Mouse (Mus musculus) hindbrain, embryonic 11.5 days (tissue): Measurements from ENCODE around the gene Pclo. TPM values are rescaled to one million over a fixed set of nuclear protein-coding genes. Genes with fewer than 3 reads are reported as not detected.
"Not testable (repeated sequence)": the region's sequence is repeated elsewhere in the genome, so short reads cannot be mapped to it uniquely, and the experiment has no call there.

ENCODE experiments used
- ATAC-seq: fragments of 200-750 bp; cut with Nextera tagmentation; 2 replicates; pipeline ENCODE4 v1.8.0; 2017; ENCODE audit warnings: mild to moderate bottlenecking, moderate TSS enrichment, moderate library complexity; ENCODE audit not compliant: low FRiP score
- DNase-seq: peaks from one replicate; pipeline ENCODE4 v3.0.0-alpha.2; 2015; ENCODE audit warnings: low spot score
- H3K27ac ChIP-seq: fragments of 300-500 bp; sonication (generic); 2 replicates; pipeline ENCODE4 v1.5.1; 2014; ENCODE audit warnings: mild to moderate bottlenecking, low read depth, low read length
- H3K27me3 ChIP-seq: fragments of 300-500 bp; sonication (generic); 2 replicates; pipeline ENCODE4 v1.6.1; 2014; ENCODE audit warnings: mild to moderate bottlenecking, low read length, moderate library complexity, mixed read lengths; ENCODE audit not compliant: control insufficient read depth, insufficient read depth
- H3K36me3 ChIP-seq: fragments of 300-500 bp; sonication (generic); 2 replicates; pipeline ENCODE4 v1.6.1; 2014; ENCODE audit warnings: mild to moderate bottlenecking, low read length, moderate library complexity, mixed read lengths; ENCODE audit not compliant: control insufficient read depth, insufficient read depth
- H3K4me1 ChIP-seq: fragments of 300-500 bp; sonication (generic); replicated peaks from 2 replicates; pipeline ENCODE4 v1.6.1; 2014; ENCODE audit warnings: low read length, mixed read lengths; ENCODE audit not compliant: control insufficient read depth, insufficient read depth
- H3K4me2 ChIP-seq: fragments of 300-500 bp; sonication (generic); replicated peaks from 2 replicates; pipeline ENCODE4 v1.6.1; 2014; ENCODE audit warnings: mild to moderate bottlenecking, low read depth, low read length
- H3K4me3 ChIP-seq: fragments of 300-500 bp; sonication (generic); 2 replicates; pipeline ENCODE4 v1.5.1; 2014; ENCODE audit warnings: low read depth, low read length
- H3K9ac ChIP-seq: fragments of 300-500 bp; sonication (generic); 2 replicates; pipeline ENCODE4 v1.6.1; 2014; ENCODE audit warnings: low read depth, low read length
- H3K9me3 ChIP-seq: fragments of 300-500 bp; sonication (generic); 2 replicates; pipeline ENCODE4 v1.6.1; 2016; ENCODE audit warnings: low read length; ENCODE audit not compliant: control insufficient read depth
- whole genome bisulfite sequencing: fragments of 180-500 bp; shearing (Covaris S2); extraction: QIAGEN DNeasy Blood & Tissue Kit; methylation state at CpG from one replicate; pipeline ENCODE4 v1.1.7; 2014; 5-methylcytosine and 5-hydroxymethylcytosine counted together
- polyA plus RNA-seq: library from polyadenylated mRNA; unstranded; fragments of >200 nt; fragmentation: Nextera tagmentation; extraction: Ambion mirVana; gene quantifications from 2 replicates; pipeline ENCODE4 v1.2.1, GENCODE M21; 2014

Gene Pclo
- 2.9 and 4.6 TPM in 2 replicates for polyA plus RNA-seq

DNA sequence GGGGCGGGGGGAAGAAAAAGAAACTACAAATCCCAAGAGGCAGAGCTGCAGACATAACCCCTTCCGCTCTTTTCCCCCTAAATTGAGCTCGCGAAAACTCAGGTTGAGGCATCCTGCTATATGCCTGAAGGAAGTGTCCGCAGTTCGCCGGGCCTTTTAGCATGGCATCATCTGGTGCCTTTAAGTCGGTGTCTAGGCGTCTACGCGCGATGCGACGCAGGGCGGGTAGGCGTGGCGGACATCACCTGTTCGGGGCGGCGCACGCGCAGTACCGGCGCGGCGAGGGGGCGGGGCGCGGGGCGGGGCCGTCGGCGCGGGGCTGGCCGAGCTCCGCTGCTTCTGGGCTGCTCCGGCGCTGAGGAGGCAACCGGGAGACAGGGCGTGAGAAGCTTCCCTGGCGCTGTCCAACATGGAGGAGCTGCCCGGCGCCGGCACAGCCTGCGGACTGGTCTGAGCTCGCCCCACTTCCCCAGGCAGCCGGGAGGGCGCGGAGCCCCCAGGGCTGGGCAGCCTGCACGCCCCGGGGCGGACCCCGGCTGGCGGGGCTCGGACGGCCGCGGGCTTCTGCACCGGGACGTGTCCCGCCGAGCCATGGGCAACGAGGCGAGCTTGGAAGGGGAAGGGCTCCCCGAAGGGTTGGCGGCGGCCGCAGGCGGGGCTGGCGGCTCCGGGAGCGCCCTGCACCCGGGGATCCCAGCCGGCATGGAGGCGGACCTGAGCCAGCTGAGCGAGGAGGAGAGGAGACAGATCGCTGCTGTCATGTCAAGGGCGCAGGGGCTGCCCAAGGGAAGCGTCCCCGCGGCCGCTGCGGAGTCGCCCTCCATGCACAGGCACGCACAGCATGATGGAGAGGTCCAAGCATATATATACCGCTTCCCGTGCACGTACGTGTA is at the start of gene Pclo:
Gene Pclo (plus strand): TSS at position 288 of the 893 bp plus-strand sequence.
- WGBS = under 1% methylated on average over 76 of the region's 89 CpGs
- Histone ChIP-seq H3K9ac (peak within 1 kb of the TSS; percentile 78), H3K4me3 (peak within 1 kb of the TSS; percentile 72), H3K9me3 (no peaks in the 10 kb centered on the region), H3K4me2 (peak within 1 kb of the TSS; percentile 55), H3K4me1 (no peaks in the 10 kb centered on the region), H3K27ac (peak within 1 kb of the TSS; percentile 97), H3K27me3 (no peaks in the 10 kb centered on the region), H3K36me3 (no peaks in the 10 kb centered on the region)
- ATAC-seq (peak; percentile 98), DNase-seq (peak; percentile 88)

DNA sequence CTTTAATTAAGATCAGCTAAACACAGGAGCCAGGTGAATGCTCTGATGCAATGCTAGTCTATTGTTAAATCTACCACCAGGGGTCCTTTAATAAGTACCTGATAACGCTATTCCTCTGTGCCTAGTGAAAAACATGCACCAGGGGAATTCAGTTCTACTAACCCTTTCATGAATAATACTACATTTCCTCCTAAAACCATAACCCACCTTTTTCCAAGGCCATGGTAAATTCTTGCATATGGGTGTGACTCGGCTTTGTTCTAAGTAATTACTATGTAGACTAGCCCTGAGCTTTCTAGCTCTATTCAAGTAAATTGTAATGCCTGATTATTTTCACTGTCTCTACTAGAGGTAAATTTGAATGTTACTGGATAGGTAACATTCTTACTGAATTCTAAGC is 20.3 kb upstream of the Pclo start:
- not testable (repeated sequence) for DNase-seq, ATAC-seq

DNA sequence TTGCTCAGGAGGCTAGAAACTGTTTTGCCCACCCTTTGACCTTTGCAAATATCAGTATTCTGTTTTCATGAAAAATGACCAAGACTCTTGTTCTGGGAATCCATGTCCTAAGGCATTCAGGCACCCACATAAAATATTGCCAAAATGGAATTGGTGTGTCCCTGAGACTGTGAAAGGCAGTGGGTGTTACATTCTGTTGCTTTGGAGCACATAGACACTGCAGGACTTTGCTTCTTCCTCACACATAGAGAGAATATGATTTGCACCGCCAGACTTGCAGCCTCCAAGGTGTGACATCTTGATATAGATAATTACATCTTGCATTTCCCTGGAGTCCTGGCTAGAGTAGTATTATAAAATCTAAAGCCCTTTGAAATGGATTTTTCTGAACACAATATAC is 6.2 kb upstream of the Pclo start:
- WGBS = 79% methylated on average over 1 of the region's 1 CpGs
- Histone ChIP-seq H3K4me2 (no peak overlapping the region), H3K4me1 (no peaks in the 10 kb centered on the region), H3K27ac (no peak overlapping the region), H3K9ac (no peak overlapping the region), H3K9me3 (no peaks in the 10 kb centered on the region), H3K4me3 (no peak overlapping the region), H3K27me3 (no peaks in the 10 kb centered on the region), H3K36me3 (no peaks in the 10 kb centered on the region)
- DNase-seq (no peak), ATAC-seq (no peak)

More for the DNA sequence above, 20.3 kb upstream of the Pclo start:
- not testable (repeated sequence) for H3K27me3 ChIP-seq, H3K4me3 ChIP-seq, H3K9ac ChIP-seq, H3K4me1 ChIP-seq, H3K9me3 ChIP-seq, H3K27ac ChIP-seq, H3K4me2 ChIP-seq, H3K36me3 ChIP-seq
- 66% methylated on average over 2 of the region's 2 CpGs for WGBS

DNA sequence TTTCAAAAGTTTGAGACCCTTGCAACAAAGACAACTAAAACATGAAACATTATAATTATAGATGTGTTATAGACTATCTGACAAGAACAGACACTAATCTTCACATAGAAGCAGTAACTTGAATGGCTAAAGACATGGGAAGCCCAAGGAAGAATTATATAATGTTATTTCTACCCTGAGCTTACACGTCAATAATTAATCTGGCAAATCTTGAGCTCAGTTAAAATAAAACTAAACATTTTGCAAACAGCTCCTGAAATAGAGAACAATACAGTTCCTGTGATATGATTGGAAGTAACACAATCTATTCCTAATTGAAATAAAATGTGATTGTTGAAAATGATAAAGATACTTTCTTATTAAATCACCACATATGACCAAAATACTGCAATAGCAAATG is 5.1 kb upstream of the Pclo start:
- no peak overlapping the region for H3K4me3 ChIP-seq
- no peaks in the 10 kb centered on the region for H3K36me3 ChIP-seq
- ATAC-seq = no peak
- WGBS = 83% methylated on average over 1 of the region's 1 CpGs
- no peak overlapping the region for H3K9ac ChIP-seq
- no peaks in the 10 kb centered on the region for H3K4me1 ChIP-seq
- H3K4me2 ChIP-seq = no peak overlapping the region
- no peaks in the 10 kb centered on the region for H3K27me3 ChIP-seq
- H3K27ac ChIP-seq = no peak overlapping the region
- no peaks in the 10 kb centered on the region for H3K9me3 ChIP-seq
- DNase-seq = no peak

DNA sequence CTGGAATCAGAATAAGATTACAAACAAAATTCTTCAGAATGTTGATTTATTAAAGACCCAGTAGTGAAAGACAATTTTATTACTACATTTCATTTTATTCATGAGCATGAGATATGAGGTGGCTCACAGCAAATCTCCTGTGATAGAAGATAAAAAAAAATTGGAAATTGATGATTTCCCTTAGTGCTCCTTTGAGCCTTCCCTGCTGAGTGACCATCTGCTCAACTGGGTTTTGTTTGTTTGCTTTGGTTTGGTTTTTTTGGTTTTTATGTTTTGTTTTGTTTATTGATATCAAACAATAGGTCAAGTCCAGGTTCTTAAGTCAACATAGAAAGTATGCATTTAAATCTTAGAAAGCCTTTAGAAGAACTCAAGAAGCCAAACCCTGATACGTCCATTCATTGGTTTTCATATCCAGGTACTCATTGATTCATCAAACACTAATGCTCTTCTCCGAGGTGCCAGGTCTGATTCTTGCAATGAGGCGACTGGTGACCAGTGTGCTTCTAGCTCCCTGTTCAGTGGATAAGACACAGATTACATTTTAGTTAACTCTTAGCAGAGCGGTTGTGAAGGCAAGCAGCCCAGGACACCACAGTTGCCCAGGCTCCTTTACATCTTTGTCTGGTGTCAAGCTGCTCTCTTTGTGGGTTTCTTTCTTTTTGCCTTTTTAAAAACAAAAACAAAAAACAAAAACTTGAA is 3.6 kb downstream of the Pclo start:
- Histone ChIP-seq H3K27ac (no peak overlapping the region), H3K9ac (no peak overlapping the region), H3K4me1 (no peaks in the 10 kb centered on the region), H3K4me3 (no peak overlapping the region), H3K27me3 (no peaks in the 10 kb centered on the region), H3K4me2 (no peak overlapping the region), H3K9me3 (no peaks in the 10 kb centered on the region), H3K36me3 (no peaks in the 10 kb centered on the region)
- ATAC-seq (no peak), DNase-seq (no peak)
- 74% methylated on average over 4 of the region's 4 CpGs for WGBS

DNA sequence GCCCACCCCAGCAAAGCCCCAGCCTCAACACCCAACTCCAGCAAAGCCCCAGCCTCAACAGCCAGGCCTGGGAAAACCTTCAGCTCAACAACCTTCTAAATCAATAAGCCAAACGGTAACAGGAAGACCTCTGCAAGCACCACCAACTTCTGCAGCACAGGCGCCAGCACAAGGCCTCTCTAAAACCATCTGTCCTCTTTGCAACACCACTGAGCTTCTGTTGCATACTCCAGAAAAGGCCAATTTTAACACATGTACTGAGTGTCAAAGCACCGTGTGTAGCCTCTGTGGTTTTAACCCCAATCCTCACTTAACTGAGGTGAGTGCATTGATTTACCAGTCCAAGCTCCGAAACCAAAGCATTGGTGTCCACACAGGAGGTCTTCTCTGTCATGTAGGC is 7.3 kb downstream of the Pclo start:
- Histone ChIP-seq H3K9me3 (no peaks in the 10 kb centered on the region), H3K4me3 (no peak overlapping the region), H3K4me2 (no peak overlapping the region), H3K4me1 (no peaks in the 10 kb centered on the region), H3K27ac (no peak overlapping the region), H3K36me3 (no peaks in the 10 kb centered on the region), H3K27me3 (no peaks in the 10 kb centered on the region), H3K9ac (no peak overlapping the region)
- ATAC-seq = no peak
- DNase-seq = no peak
- WGBS = 86% methylated on average over 4 of the region's 4 CpGs

DNA sequence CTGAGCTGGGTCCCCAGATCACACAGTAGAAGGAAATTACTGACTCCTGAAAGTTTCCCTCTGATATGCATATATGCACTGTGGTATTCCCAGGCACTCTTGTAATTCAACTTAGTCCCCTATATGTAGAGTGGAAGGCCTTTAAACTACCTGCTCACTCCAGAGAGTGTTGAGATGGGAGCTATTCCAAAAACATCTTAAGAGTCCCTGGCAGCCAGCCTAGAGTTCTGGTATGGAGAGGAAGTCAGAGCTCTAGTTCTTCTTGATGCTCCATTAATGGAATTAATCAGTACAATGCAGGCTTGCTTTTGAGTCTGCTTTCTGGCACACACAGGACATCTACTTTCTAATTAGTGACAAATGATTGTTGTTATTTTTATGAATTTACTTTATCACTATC is 11.3 kb downstream of the Pclo start:
- H3K4me1 ChIP-seq = no peaks in the 10 kb centered on the region
- no peak for ATAC-seq
- no peak overlapping the region for H3K9ac ChIP-seq
- H3K4me3 ChIP-seq = no peak overlapping the region
- H3K27ac ChIP-seq = no peak overlapping the region
- no peak overlapping the region for H3K4me2 ChIP-seq
- H3K9me3 ChIP-seq = no peaks in the 10 kb centered on the region
- no peaks in the 10 kb centered on the region for H3K27me3 ChIP-seq
- no peaks in the 10 kb centered on the region for H3K36me3 ChIP-seq
- no peak for DNase-seq

DNA sequence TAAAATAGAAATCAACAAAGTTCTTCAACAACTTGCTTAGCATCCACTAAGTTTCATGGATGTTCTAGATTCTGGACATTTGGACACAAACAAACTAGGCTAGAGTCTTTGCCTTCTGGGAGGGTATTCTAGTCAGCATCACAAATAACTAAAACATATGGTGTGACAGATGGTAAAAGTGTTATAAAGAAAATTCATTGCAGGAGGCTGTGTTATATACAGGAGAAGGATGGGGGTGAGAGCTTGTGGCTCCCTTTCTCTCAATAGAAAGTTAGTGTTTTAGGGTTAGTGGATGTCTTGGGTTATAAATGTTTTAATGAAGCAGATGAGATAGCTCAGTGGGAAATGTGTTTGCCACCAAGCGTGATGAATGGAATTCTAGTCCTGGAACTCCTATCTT is 13.1 kb downstream of the Pclo start:
- H3K4me3 ChIP-seq = no peak overlapping the region
- H3K9me3 ChIP-seq = no peaks in the 10 kb centered on the region
- no peak overlapping the region for H3K27ac ChIP-seq
- no peaks in the 10 kb centered on the region for H3K27me3 ChIP-seq
- ATAC-seq = peak; percentile 31; the same call in 1 of the 2 replicates
- H3K36me3 ChIP-seq = no peaks in the 10 kb centered on the region
- no peak overlapping the region for H3K4me2 ChIP-seq
- no peak for DNase-seq
- H3K9ac ChIP-seq = no peak overlapping the region
- no peaks in the 10 kb centered on the region for H3K4me1 ChIP-seq
- 47% methylated on average over 1 of the region's 1 CpGs for WGBS

DNA sequence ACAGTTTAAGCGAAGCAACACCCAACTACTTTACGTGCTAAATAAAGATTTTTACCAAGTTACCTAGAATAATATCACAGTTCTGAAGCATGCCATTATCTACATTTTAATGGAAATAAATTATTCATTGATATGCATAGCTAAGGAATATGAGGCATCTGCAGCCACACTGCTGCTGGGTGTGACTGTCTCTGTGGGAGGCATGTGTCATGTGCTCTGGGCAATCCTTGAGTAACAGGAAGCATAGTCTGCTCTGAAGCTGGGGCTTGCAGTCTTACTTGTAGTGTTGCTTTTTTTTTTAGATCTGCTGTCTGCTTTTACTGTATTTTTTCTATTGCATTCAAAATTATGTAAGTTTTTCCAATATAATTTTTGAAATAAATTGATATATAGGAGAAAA is 17.2 kb downstream of the Pclo start:
- no peak overlapping the region for H3K9ac ChIP-seq
- 93% methylated on average over 2 of the region's 2 CpGs for WGBS
- DNase-seq = no peak
- no peaks in the 10 kb centered on the region for H3K27me3 ChIP-seq
- no peaks in the 10 kb centered on the region for H3K36me3 ChIP-seq
- H3K9me3 ChIP-seq = no peaks in the 10 kb centered on the region
- ATAC-seq = no peak
- H3K27ac ChIP-seq = no peak overlapping the region
- no peaks in the 10 kb centered on the region for H3K4me1 ChIP-seq
- H3K4me2 ChIP-seq = no peak overlapping the region
- H3K4me3 ChIP-seq = no peak overlapping the region
